Mouse (Mus musculus) forebrain, embryonic 11.5 days (tissue): Measurements from ENCODE around the gene Cask. TPM values are rescaled to one million over a fixed set of nuclear protein-coding genes. Genes with fewer than 3 reads are reported as not detected.
"Not testable (repeated sequence)": the region's sequence is repeated elsewhere in the genome, so short reads cannot be mapped to it uniquely, and the experiment has no call there.

Source experiments
- ATAC-seq: fragments of 200-750 bp; cut with Nextera tagmentation; replicated peaks from 2 replicates; pipeline ENCODE4 v1.8.0; 2017; ENCODE audit warnings: moderate TSS enrichment; ENCODE audit not compliant: low FRiP score
- DNase-seq: peaks from one replicate; pipeline ENCODE4 v3.0.0-alpha.2; 2017; ENCODE audit warnings: low spot score
- H3K27ac ChIP-seq: fragments of 300-500 bp; sonication (generic); 2 replicates; pipeline ENCODE4 v1.5.1; 2014; ENCODE audit warnings: low read depth, low read length
- H3K27me3 ChIP-seq: fragments of 300-500 bp; sonication (generic); 2 replicates; pipeline ENCODE4 v1.6.1; 2014; ENCODE audit warnings: mild to moderate bottlenecking, low read length, mixed read lengths; ENCODE audit not compliant: control insufficient read depth, insufficient read depth
- H3K36me3 ChIP-seq: fragments of 300-500 bp; sonication (generic); 2 replicates; pipeline ENCODE4 v1.6.1; 2014; ENCODE audit warnings: mild to moderate bottlenecking, low read length, moderate library complexity, mixed read lengths; ENCODE audit not compliant: control insufficient read depth, insufficient read depth
- H3K4me1 ChIP-seq: fragments of 300-500 bp; sonication (generic); replicated peaks from 2 replicates; pipeline ENCODE4 v1.6.1; 2014; ENCODE audit warnings: low read length, mixed read lengths; ENCODE audit not compliant: control insufficient read depth, insufficient read depth
- H3K4me2 ChIP-seq: fragments of 300-500 bp; sonication (generic); 2 replicates; pipeline ENCODE4 v1.6.1; 2014; ENCODE audit warnings: low read depth, mild to moderate bottlenecking, low read length, moderate library complexity, mixed read lengths; ENCODE audit not compliant: severe bottlenecking
- H3K4me3 ChIP-seq: fragments of 300-500 bp; sonication (generic); 2 replicates; pipeline ENCODE4 v1.5.1; 2014; ENCODE audit warnings: low read depth, low read length
- H3K9ac ChIP-seq: fragments of 300-500 bp; sonication (generic); 2 replicates; pipeline ENCODE4 v1.6.1; 2014; ENCODE audit warnings: low read length
- H3K9me3 ChIP-seq: fragments of 300-500 bp; sonication (generic); 2 replicates; pipeline ENCODE4 v1.6.1; 2016; ENCODE audit warnings: low read length, mixed read lengths; ENCODE audit not compliant: control insufficient read depth
- WGBS: fragments of 180-500 bp; shearing (Covaris S2); extraction: QIAGEN DNeasy Blood & Tissue Kit; methylation state at CpG from one replicate; pipeline ENCODE4 v1.1.7; 2014; 5-methylcytosine and 5-hydroxymethylcytosine counted together
- polyA plus RNA-seq: library from polyadenylated mRNA; unstranded; fragments of >200 nt; fragmentation: Nextera tagmentation; extraction: Ambion mirVana; gene quantifications from 2 replicates; pipeline ENCODE4 v1.2.1, GENCODE M21; 2014

The Cask gene
- polyA plus RNA-seq, 1 experiment from 2014 or later: 18.3 TPM

GRCm38 (mm10) chrX:13730785-13731184 is 120.4 kb downstream of the Cask start:
- H3K27ac ChIP-seq, ATAC-seq, H3K36me3 ChIP-seq, H3K4me3 ChIP-seq, H3K4me1 ChIP-seq, H3K9ac ChIP-seq, H3K4me2 ChIP-seq, DNase-seq, H3K9me3 ChIP-seq, H3K27me3 ChIP-seq: not testable (repeated sequence)

GRCm38 (mm10) chrX:13729835-13730480 is 121.2 kb downstream of the Cask start:
- WGBS: 90% methylated on average over 1 of the region's 1 CpGs
- ATAC-seq: no peak

GRCm38 (mm10) chrX:13725573-13726403 is 125.4 kb downstream of the Cask start:
- WGBS: 68% methylated on average over 8 of the region's 8 CpGs
- no peak overlapping the region for H3K4me2 ChIP-seq
- no peaks in the 10 kb centered on the region for H3K27me3 ChIP-seq
- no peaks in the 10 kb centered on the region for H3K4me1 ChIP-seq
- H3K9ac ChIP-seq: no peak overlapping the region
- DNase-seq: no peak
- ATAC-seq: no peak
- H3K4me3 ChIP-seq: no peak overlapping the region
- no peaks in the 10 kb centered on the region for H3K9me3 ChIP-seq
- no peak overlapping the region for H3K27ac ChIP-seq
- no peaks in the 10 kb centered on the region for H3K36me3 ChIP-seq

More at GRCm38 (mm10) chrX:13729835-13730480, 121.2 kb downstream of the Cask start:
- no peak overlapping the region for H3K27ac ChIP-seq
- H3K27me3 ChIP-seq: no peaks in the 10 kb centered on the region
- no peak overlapping the region for H3K4me2 ChIP-seq
- no peaks in the 10 kb centered on the region for H3K9me3 ChIP-seq
- no peaks in the 10 kb centered on the region for H3K36me3 ChIP-seq
- no peak overlapping the region for H3K4me3 ChIP-seq
- H3K9ac ChIP-seq: no peak overlapping the region
- no peaks in the 10 kb centered on the region for H3K4me1 ChIP-seq
- DNase-seq: no peak

- H3K4me2 ChIP-seq: no peak overlapping the region
- H3K36me3 ChIP-seq: no peaks in the 10 kb centered on the region
- 76% methylated on average over 7 of the region's 7 CpGs for WGBS
- no peaks in the 10 kb centered on the region for H3K4me1 ChIP-seq
- H3K27me3 ChIP-seq: no peaks in the 10 kb centered on the region
- DNase-seq (no peak), ATAC-seq (no peak)
- H3K9me3 ChIP-seq: no peaks in the 10 kb centered on the region
- H3K27ac ChIP-seq: no peak overlapping the region
- no peak overlapping the region for H3K9ac ChIP-seq
- no peak overlapping the region for H3K4me3 ChIP-seq
These were observed 130.8 kb downstream of the Cask start for GRCm38 (mm10) chrX:13720296-13720829.

- Histone ChIP-seq H3K4me2 (no peak overlapping the region), H3K9ac (no peak overlapping the region), H3K27ac (no peak overlapping the region), H3K36me3 (no peaks in the 10 kb centered on the region), H3K4me3 (no peak overlapping the region), H3K9me3 (no peaks in the 10 kb centered on the region), H3K27me3 (no peaks in the 10 kb centered on the region), H3K4me1 (no peaks in the 10 kb centered on the region)
- ATAC-seq (no peak), DNase-seq (no peak)
- WGBS: 58% methylated on average over 1 of the region's 1 CpGs
These were observed 132.9 kb downstream of the Cask start for GRCm38 (mm10) chrX:13718283-13718682.

- Histone ChIP-seq H3K36me3 (no peaks in the 10 kb centered on the region), H3K27ac (no peak overlapping the region), H3K4me2 (no peak overlapping the region), H3K27me3 (no peaks in the 10 kb centered on the region), H3K9me3 (no peaks in the 10 kb centered on the region), H3K9ac (no peak overlapping the region), H3K4me1 (no peaks in the 10 kb centered on the region), H3K4me3 (no peak overlapping the region)
- no peak for DNase-seq
- 88% methylated on average over 4 of the region's 4 CpGs for WGBS
- no peak for ATAC-seq
These were observed 134.2 kb downstream of the Cask start for GRCm38 (mm10) chrX:13716796-13717569.

GRCm38 (mm10) chrX:13710174-13710573 is 141.0 kb downstream of the Cask start:
- Histone ChIP-seq H3K4me3 (no peak overlapping the region), H3K4me2 (no peak overlapping the region), H3K36me3 (no peaks in the 10 kb centered on the region), H3K4me1 (no peaks in the 10 kb centered on the region), H3K27me3 (no peaks in the 10 kb centered on the region), H3K9me3 (no peaks in the 10 kb centered on the region), H3K9ac (no peak overlapping the region), H3K27ac (no peak overlapping the region)
- no peak for DNase-seq
- 49% methylated on average over 2 of the region's 2 CpGs for WGBS
- no peak; the same call in 1 of the 2 replicates for ATAC-seq

- DNase-seq: no peak
- ATAC-seq: no peak
These were observed 146.1 kb downstream of the Cask start for GRCm38 (mm10) chrX:13705051-13705450.

More at GRCm38 (mm10) chrX:13705051-13705450, 146.1 kb downstream of the Cask start:
- Histone ChIP-seq H3K27ac (no peak overlapping the region), H3K9ac (no peak overlapping the region), H3K27me3 (no peaks in the 10 kb centered on the region), H3K9me3 (no peaks in the 10 kb centered on the region), H3K4me3 (no peak overlapping the region), H3K36me3 (no peaks in the 10 kb centered on the region), H3K4me1 (no peaks in the 10 kb centered on the region), H3K4me2 (no peak overlapping the region)
- 78% methylated on average over 2 of the region's 2 CpGs for WGBS
